Mouse (Mus musculus): ENCODE measurements around the gene Klhl26.

Gene Klhl26

DNA sequence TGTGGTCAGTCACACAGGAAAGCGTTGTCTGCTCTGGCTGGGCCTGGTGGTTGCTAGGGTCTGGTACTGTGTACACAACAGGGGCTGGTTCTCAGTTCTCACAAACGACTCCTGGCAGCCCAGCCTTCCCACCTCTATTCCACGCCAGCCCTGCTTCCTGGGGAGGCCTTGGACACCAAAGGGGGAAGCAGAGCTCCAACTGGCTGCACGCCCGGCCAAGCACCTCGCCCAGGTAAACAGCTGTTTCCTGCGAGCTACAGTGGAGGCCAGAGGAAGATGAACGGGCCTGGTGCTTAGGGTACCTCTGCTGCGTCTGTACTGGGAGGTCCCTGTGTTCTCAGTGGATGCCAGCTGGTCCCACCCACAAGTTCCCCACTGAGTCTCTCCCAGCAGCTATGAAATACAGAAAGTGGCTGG is 67.3 kb downstream of the Klhl26 start:
- peak; percentile 52 for DNase-seq (ENCODE audit: low spot score)

DNA sequence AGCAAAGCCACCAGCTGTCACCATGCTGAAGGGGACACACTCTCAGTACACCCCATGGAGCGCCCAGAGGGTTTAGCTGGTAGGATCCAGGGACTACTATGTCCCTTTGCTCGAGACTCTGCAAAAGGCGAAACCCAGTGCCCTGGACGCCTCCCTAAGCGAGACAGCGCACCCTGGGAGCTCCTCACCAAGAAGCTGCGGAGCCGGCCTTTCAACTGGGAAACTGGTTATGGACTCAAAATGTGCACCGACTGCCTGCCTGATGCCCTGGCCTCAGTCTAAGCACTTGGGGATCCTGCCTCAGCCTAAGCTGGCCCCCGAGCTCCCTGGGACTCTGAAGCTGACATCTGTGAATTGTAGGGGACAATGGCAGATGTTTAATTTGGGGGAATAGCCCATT is 67.7 kb downstream of the Klhl26 start:
- no peak for DNase-seq (ENCODE audit: low spot score)

DNA sequence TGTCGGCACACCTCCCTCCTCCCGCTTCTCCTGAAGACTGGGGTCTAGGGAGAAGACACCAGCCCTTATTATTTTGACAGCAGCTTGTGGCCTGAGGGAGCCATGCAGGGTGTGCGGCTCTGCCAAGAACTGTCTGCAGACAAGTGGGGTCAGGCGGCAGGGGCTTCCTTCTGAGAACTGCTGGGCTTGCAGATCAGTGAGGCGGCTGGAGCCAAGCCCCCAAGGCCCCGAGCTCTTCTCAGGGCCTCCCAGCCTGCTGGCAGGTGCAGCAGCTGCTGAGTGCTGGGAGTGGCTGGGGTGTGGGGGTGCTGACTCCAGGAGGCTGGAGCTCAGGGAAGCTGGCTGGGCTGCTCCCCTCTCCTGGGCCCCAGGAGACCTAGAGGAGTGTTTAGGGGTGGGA is 68.5 kb downstream of the Klhl26 start:
- DNase-seq (ENCODE audit: low spot score), result no peak

DNA sequence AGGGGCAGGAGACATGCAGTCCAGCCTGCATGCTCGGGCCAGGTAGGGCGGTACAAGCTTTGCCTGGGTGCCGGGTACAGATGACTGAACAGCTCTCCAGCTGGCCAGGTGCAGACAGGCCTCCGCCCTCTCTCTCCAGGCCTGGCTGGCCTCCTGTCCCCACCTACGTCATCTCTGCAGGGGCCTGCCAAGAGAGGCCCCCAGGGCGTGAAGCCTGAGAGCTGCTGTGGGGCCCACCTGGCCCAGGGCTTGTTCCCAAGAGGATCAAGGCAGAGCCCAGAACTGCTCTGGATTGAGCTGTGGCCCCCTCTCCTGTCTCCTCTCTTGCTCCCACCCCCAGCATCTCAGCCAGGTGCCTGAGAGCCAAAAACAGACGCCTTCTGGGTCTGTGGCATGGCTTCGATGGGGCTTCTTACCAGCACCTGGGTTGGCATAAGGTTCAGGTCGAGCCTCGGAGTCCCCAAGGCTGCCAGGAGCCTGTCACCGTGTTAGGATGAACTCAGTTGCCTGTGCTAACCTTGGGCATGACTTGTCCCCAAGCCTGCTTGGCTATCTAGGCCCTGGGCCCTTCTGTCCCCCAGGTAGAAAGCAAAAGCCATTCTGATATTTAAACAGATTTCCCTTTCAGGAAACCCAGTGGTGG is 70.2 kb downstream of the Klhl26 start:
- peak; percentile 18 for DNase-seq (ENCODE audit: low spot score)

DNA sequence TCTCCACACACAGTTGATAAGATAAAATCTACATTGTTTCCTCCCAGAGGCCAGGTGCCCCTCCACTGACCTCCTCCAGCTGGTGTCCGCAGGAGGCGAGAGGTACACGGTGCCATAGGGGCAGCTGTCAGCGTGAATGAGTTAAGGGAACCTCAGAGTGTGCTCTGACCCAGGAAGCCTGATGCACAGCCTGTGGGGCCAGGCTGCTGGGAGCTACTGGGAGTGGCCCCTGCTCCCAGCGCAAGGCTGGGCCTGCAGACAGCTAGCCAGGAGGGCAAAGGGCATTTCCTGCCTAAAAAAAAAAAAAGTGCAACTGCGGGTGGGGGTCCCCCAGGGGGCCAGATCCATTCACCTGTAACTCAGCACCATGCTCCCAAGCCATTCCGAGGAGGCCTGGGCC is 71.6 kb downstream of the Klhl26 start:
- no peak for DNase-seq (ENCODE audit: low spot score)

DNA sequence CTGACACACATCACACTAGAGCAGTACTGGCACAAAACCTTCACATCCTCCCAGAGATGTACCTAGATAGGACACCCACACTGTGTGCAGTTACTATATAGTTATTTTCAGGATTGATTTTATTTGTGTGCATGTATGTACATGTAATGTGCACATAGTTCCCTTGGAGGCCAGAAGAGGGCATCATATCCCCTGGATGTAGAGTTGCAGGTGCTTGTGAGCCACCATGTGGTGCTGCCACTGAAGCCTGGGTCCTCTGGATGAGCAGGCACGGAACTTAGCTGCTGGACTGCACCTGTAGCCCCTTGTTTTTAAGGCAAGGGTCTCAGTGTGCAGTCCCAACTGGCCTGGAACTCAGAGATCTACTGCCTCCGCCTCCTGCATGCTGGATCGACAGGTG is 72.6 kb downstream of the Klhl26 start:
- no peak for DNase-seq (ENCODE audit: low spot score)
